In genomic region chr4:140004170-140004569, GRCm38 (mm10) we compare ENCODE assay signal across 10 mouse cellular contexts. TPM values are rescaled to one million over a fixed set of nuclear protein-coding genes. Genes with fewer than 3 reads are reported as not detected.
DNase-seq lines count a peak whose midpoint lies in the region; ATAC-seq lines count a peak whose summit lies in the region.
"Had no signal": no experiment of that assay in that cellular context is flagged by ENCODE, and none has a peak within 500 bp of the region (broad histone marks: within the 10 kb centered on the region; RNA-seq: fewer than 3 reads in every experiment).

No protein-coding gene starts in this region.

- peaks cover 28% of the 10 kb centered on the region for H3K4me1 ChIP-seq in hindbrain, embryonic 15.5 days (replicated peaks)
- H3K4me1 ChIP-seq in midbrain, embryonic 13.5 days (replicated peaks): peaks cover 38% of the 10 kb centered on the region

- no peaks in the 10 kb centered on the region for H3K36me3 ChIP-seq in hindbrain, embryonic 15.5 days
- H3K36me3 ChIP-seq in midbrain, embryonic 13.5 days: no peaks in the 10 kb centered on the region

- peak; percentile 54 for ATAC-seq in hindbrain, embryonic 15.5 days (ENCODE audit: low FRiP score, low read depth)
- peak; percentile 57 for ATAC-seq in midbrain, embryonic 13.5 days
- ATAC-seq: Patski had no signal

- no peak overlapping the region for H3K27ac ChIP-seq in hindbrain, embryonic 15.5 days (replicated peaks)
- no peak overlapping the region for H3K27ac ChIP-seq in midbrain, embryonic 13.5 days
- H3K27ac ChIP-seq: liver, embryonic 14.5 days had no signal

- peaks cover 7% of the 10 kb centered on the region; the same call in 1 of the 2 replicates for H3K27me3 ChIP-seq in hindbrain, embryonic 15.5 days
- H3K27me3 ChIP-seq in midbrain, embryonic 13.5 days: peaks cover 21% of the 10 kb centered on the region

- H3K9ac ChIP-seq in hindbrain, embryonic 15.5 days: no peak overlapping the region
- no peak overlapping the region for H3K9ac ChIP-seq in midbrain, embryonic 13.5 days (replicated peaks)
- H3K9ac ChIP-seq: liver, embryonic 14.5 days had no signal

- 21% methylated on average over 12 of the region's 12 CpGs for WGBS in hindbrain, embryonic 15.5 days
- 16% methylated on average over 12 of the region's 12 CpGs for WGBS in midbrain, embryonic 13.5 days

- DNase-seq in ovary, postnatal 14 days (ENCODE audit: low spot score): peak; percentile 7
- no peak for DNase-seq in ovary, postnatal 10 days (ENCODE audit: low spot score)
- peak; percentile 77 for DNase-seq in embryo, embryonic 11 days
- DNase-seq in left cerebral cortex, adult 9 months (ENCODE audit: low spot score in 2 of 2): peak; percentile 35 to 78
- DNase-seq in yolk sac, embryonic 10.5 days (ENCODE audit: low spot score): peak; percentile 17
- no peak for DNase-seq in adrenal gland, postnatal 25 days

- no peaks in the 10 kb centered on the region for H3K9me3 ChIP-seq in hindbrain, embryonic 15.5 days
- no peaks in the 10 kb centered on the region for H3K9me3 ChIP-seq in midbrain, embryonic 13.5 days

- H3K4me2 ChIP-seq in hindbrain, embryonic 15.5 days: peak overlapping the region; percentile 46
- H3K4me2 ChIP-seq in midbrain, embryonic 13.5 days (replicated peaks): peak overlapping the region; percentile 23; the same call in 1 of the 2 replicates

- H3K4me3 ChIP-seq in hindbrain, embryonic 15.5 days: 0 out of 2 replicates have a peak overlapping the region, but pooled peaks have one; percentile 1
- no peak overlapping the region for H3K4me3 ChIP-seq in midbrain, embryonic 13.5 days (replicated peaks)

RNA-seq across cellular contexts. Expression of gene Klhdc7a, which starts 36.3 kb away (rescaled TPM):
- polyA plus RNA-seq in hindbrain, embryonic 15.5 days (2015; fragmentation: Nextera tagmentation; extraction: Ambion mirVana): 0.56 and 0.73 TPM in 2 replicates
- 0.46 and 0.58 TPM in 2 replicates for polyA plus RNA-seq in midbrain, embryonic 13.5 days (2015; fragmentation: Nextera tagmentation; extraction: Ambion mirVana)
- total RNA-seq in adrenal gland, postnatal 25 days (2021): 10.8 and 11.9 TPM in 2 replicates

Comparison
In these comparisons a context has a peak if more than half of its experiments do, and no peak if none do; other contexts are left out.
1. DNase-seq: peak in ovary, postnatal 14 days (single experiment), embryo, embryonic 11 days (single experiment), left cerebral cortex, adult 9 months (2 of 2) and yolk sac, embryonic 10.5 days (single experiment); none in ovary, postnatal 10 days (single experiment) and adrenal gland, postnatal 25 days (single experiment).